Mouse (Mus musculus) lung, embryonic 14.5 days (tissue): ENCODE measurements around the gene Serp2. TPM values are rescaled to one million over a fixed set of nuclear protein-coding genes. Genes with fewer than 3 reads are reported as not detected.

Source experiments
- ATAC-seq: fragments of 200-750 bp; cut with Nextera tagmentation; 2 replicates; pipeline ENCODE4 v1.8.0; 2017; ENCODE audit warnings: mild to moderate bottlenecking, moderate TSS enrichment, moderate library complexity; ENCODE audit not compliant: insufficient read depth
- DNase-seq: peaks from one replicate; pipeline ENCODE4 v3.0.0-alpha.2; 2015
- H3K27ac ChIP-seq: fragments of 300-500 bp; sonication (generic); 2 replicates; pipeline ENCODE4 v1.5.1; 2014; ENCODE audit warnings: low read depth, mild to moderate bottlenecking, moderate library complexity
- H3K27me3 ChIP-seq: fragments of 300-500 bp; sonication (generic); 2 replicates; pipeline ENCODE4 v1.6.1; 2014; ENCODE audit warnings: low read length, control low read depth; ENCODE audit not compliant: insufficient read depth
- H3K36me3 ChIP-seq: fragments of 300-500 bp; sonication (generic); 2 replicates; pipeline ENCODE4 v1.6.1; 2014; ENCODE audit warnings: control low read depth; ENCODE audit not compliant: insufficient read depth
- H3K4me1 ChIP-seq: fragments of 300-500 bp; sonication (generic); 2 replicates; pipeline ENCODE4 v1.6.1; 2014; ENCODE audit warnings: antibody characterized with exemption, control low read depth; ENCODE audit not compliant: insufficient read depth
- H3K4me2 ChIP-seq: fragments of 300-500 bp; sonication (generic); 2 replicates; pipeline ENCODE4 v1.6.1; 2014; ENCODE audit warnings: mild to moderate bottlenecking
- H3K4me3 ChIP-seq: fragments of 300-500 bp; sonication (generic); 2 replicates; pipeline ENCODE4 v1.5.1; 2014; ENCODE audit warnings: low read depth, low read length
- H3K9ac ChIP-seq: fragments of 300-500 bp; sonication (generic); 2 replicates; pipeline ENCODE4 v1.6.1; 2014
- H3K9me3 ChIP-seq: fragments of 300-500 bp; sonication (generic); 2 replicates; pipeline ENCODE4 v1.6.1; 2016; ENCODE audit warnings: low read depth, low read length, control low read depth
- CTCF ChIP-seq: IDR thresholded peaks from 2 replicates; pipeline ENCODE4 v1.5.1; 2016; ENCODE audit warnings: antibody characterized with exemption, low read depth
- WGBS: fragments of 180-500 bp; shearing (Covaris S2); extraction: QIAGEN DNeasy Blood & Tissue Kit; methylation state at CpG from one replicate; pipeline ENCODE4 v1.1.7; 2014; 5-methylcytosine and 5-hydroxymethylcytosine counted together
- polyA plus RNA-seq: library from polyadenylated mRNA; unstranded; fragments of >200 nt; fragmentation: Nextera tagmentation; extraction: Ambion mirVana; gene quantifications from 2 replicates; pipeline ENCODE4 v1.2.1, GENCODE M21; 2014

Gene Serp2
- 5.8 and 7.7 TPM in 2 replicates for polyA plus RNA-seq

- no peak for TF ChIP-seq CTCF
- peak; percentile 2; the same call in 1 of the 2 replicates for ATAC-seq
- Histone ChIP-seq H3K4me2 (peak within 1 kb of the TSS; percentile 95), H3K36me3 (no peaks in the 10 kb centered on the region), H3K4me1 (peaks cover 12% of the 10 kb centered on the region), H3K27me3 (no peaks in the 10 kb centered on the region), H3K9me3 (no peaks in the 10 kb centered on the region), H3K27ac (peak within 1 kb of the TSS; percentile 67), H3K4me3 (peak within 1 kb of the TSS; percentile 60), H3K9ac (peak within 1 kb of the TSS; percentile 69)
- DNase-seq = no peak
- 12% methylated on average over 17 of the region's 17 CpGs for WGBS
These were observed at the start of gene Serp2 for GRCm38 (mm10) chr14:76556852-76557208. Serp2 (minus strand) TSS chr14:76556889.

GRCm38 (mm10) chr14:76605931-76606534 is 49.3 kb upstream of the Serp2 start:
- WGBS = 63% methylated on average over 13 of the region's 13 CpGs
- H3K4me3 ChIP-seq = no peak overlapping the region
- ATAC-seq (no peak), DNase-seq (no peak)
- no peaks in the 10 kb centered on the region for H3K27me3 ChIP-seq
- H3K9me3 ChIP-seq = no peaks in the 10 kb centered on the region
- no peak overlapping the region for H3K4me2 ChIP-seq
- peaks cover 6% of the 10 kb centered on the region; the same call in 1 of the 2 replicates for H3K4me1 ChIP-seq
- no peak overlapping the region for H3K27ac ChIP-seq
- H3K36me3 ChIP-seq = no peaks in the 10 kb centered on the region
- no peak for TF ChIP-seq CTCF
- no peak overlapping the region for H3K9ac ChIP-seq

DNA sequence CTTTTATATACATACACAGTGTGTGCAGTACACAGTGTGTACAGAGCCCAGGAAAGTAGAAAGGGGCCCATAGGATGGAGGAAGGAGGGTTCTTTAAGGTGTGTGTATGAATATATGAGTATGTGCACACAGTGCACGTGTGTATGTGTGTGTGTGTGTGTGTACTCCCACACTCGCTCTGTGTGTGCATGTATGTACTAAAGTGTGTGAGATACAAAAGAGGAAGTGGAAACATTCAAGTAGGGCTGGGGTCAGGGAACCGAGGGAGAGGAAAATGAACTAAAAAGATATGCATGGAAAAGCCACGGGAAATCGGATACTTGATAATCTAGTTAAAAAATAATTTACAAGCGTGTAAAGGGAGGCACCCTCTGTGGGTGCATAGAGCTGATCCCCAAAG is 47.3 kb upstream of the Serp2 start:
- H3K9ac ChIP-seq = no peak overlapping the region
- TF ChIP-seq CTCF = no peak
- WGBS = 79% methylated on average over 6 of the region's 6 CpGs

GRCm38 (mm10) chr14:76601654-76602053 is 45.0 kb upstream of the Serp2 start:
- Histone ChIP-seq H3K9ac (no peak overlapping the region), H3K4me3 (no peak overlapping the region), H3K4me1 (peaks cover 16% of the 10 kb centered on the region), H3K36me3 (no peaks in the 10 kb centered on the region), H3K27me3 (no peaks in the 10 kb centered on the region), H3K4me2 (no peak overlapping the region), H3K9me3 (no peaks in the 10 kb centered on the region), H3K27ac (no peak overlapping the region)
- DNase-seq = no peak
- TF ChIP-seq CTCF = no peak
- WGBS = 81% methylated on average over 4 of the region's 4 CpGs
- no peak for ATAC-seq

More for the DNA sequence above, 47.3 kb upstream of the Serp2 start:
- peaks cover 11% of the 10 kb centered on the region; the same call in 1 of the 2 replicates for H3K4me1 ChIP-seq
- H3K4me2 ChIP-seq = no peak overlapping the region
- no peaks in the 10 kb centered on the region for H3K36me3 ChIP-seq
- H3K27me3 ChIP-seq = no peaks in the 10 kb centered on the region
- H3K4me3 ChIP-seq = no peak overlapping the region
- no peak for ATAC-seq
- no peaks in the 10 kb centered on the region for H3K9me3 ChIP-seq
- DNase-seq = no peak
- H3K27ac ChIP-seq = no peak overlapping the region

GRCm38 (mm10) chr14:76600391-76600790 is 43.7 kb upstream of the Serp2 start:
- H3K27ac ChIP-seq = no peak overlapping the region
- no peak overlapping the region for H3K4me2 ChIP-seq
- H3K9ac ChIP-seq = no peak overlapping the region
- no peaks in the 10 kb centered on the region for H3K27me3 ChIP-seq
- no peaks in the 10 kb centered on the region for H3K36me3 ChIP-seq
- TF ChIP-seq CTCF = no peak
- WGBS = 52% methylated on average over 3 of the region's 3 CpGs
- peaks cover 15% of the 10 kb centered on the region for H3K4me1 ChIP-seq
- H3K9me3 ChIP-seq = no peaks in the 10 kb centered on the region
- no peak overlapping the region for H3K4me3 ChIP-seq
- no peak for ATAC-seq
- no peak for DNase-seq

DNA sequence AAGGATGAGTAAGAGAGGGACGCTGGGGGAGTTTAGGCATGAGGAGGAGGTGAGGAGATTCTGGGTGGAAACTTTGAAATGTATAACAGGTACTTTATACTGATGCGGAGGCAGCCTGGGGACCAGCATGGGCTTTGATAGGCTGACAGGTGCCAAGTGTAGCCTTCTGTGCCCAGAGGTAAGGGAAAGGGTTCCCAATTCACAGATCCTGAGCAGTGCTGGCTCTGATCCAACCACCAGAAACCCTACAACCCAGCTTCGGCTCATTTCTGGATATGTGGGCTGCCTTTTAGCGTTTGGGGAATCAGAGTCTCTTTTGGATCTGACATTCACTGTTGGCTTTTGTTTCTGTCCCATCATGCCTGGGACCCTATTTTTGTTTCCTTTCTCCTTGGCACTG is 43.0 kb upstream of the Serp2 start:
- Histone ChIP-seq H3K36me3 (no peaks in the 10 kb centered on the region), H3K9me3 (no peaks in the 10 kb centered on the region), H3K9ac (no peak overlapping the region), H3K4me3 (no peak overlapping the region), H3K27me3 (no peaks in the 10 kb centered on the region), H3K4me1 (peaks cover 18% of the 10 kb centered on the region), H3K4me2 (peak overlapping the region; percentile 61; the same call in 1 of the 2 replicates), H3K27ac (no peak overlapping the region)
- TF ChIP-seq CTCF = no peak
- no peak for ATAC-seq
- no peak for DNase-seq
- WGBS = 31% methylated on average over 4 of the region's 4 CpGs

GRCm38 (mm10) chr14:76598518-76599216 is 42.0 kb upstream of the Serp2 start:
- H3K4me1 ChIP-seq = peaks cover 23% of the 10 kb centered on the region
- H3K27me3 ChIP-seq = no peaks in the 10 kb centered on the region
- H3K4me2 ChIP-seq = peak overlapping the region; percentile 61
- peak overlapping the region; percentile 20 for H3K4me3 ChIP-seq
- H3K9ac ChIP-seq = peak overlapping the region; percentile 40
- DNase-seq = peak; percentile 83
- H3K9me3 ChIP-seq = no peaks in the 10 kb centered on the region
- 2% methylated on average over 12 of the region's 12 CpGs for WGBS
- peak overlapping the region; percentile 93 for H3K27ac ChIP-seq
- TF ChIP-seq CTCF = no peak
- ATAC-seq = peak; percentile 83
- H3K36me3 ChIP-seq = no peaks in the 10 kb centered on the region
